Mouse (Mus musculus): ENCODE measurements around the gene Itgax. TPM values are rescaled to one million over a fixed set of nuclear protein-coding genes. Genes with fewer than 3 reads are reported as not detected.

The Itgax gene
- 4.9 and 10.0 TPM in 2 replicates for polyA plus RNA-seq (2012; rRNA removed; ENCODE audit: low replicate concordance)

DNA sequence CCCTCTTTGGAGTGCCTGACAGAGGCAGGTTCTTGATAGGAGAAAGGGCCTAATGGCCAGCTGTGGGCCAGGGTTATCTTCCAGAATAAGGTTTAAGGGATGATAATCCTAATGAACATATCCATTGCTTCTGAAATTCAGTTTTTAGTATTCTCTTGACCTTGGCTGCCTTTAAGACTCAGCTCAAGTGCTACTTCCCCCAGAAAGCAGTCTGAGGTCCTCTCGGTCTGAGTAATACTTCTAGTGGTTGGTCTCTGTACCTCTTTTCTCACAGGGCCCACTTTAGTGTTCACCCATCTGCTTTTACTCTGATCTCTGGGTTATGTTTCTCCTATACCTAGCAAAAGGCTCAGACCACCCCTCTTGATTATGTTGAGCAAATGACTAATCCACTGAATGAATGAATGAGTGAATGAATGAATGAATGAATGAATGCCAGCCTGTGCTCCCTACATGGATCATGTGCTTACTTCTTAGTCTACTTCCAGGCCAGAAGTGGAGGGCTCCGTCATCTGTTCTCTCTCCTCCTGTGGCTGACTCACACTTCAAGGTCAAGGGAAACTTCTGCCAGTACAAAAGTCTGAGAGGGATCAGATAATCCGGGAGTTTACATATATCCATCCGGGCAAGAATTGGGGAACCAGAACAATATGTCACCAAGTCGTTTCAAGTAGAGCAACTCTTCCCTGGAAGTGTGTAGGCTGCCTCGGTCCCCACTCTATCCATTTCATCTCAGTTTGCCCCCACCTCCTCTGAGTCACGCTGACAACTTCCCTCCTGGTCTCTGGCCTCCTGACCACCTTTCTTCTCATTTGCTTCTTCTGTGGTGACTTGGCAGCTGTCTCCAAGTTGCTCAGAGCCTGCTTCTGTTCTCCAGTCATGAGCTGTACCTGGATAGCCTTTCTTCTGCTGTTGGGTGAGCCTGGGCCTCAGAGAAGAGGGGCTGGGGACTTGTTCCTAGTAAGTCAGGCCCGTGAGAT, at the start of gene Itgax:
Gene Itgax (plus strand): TSS at position 807 of the 980 bp plus-strand sequence.

GRCm38 (mm10) chr7:128154076-128154475, 24.7 kb downstream of the Itgax start, which contains the start of gene Itgad:
Gene Itgad, plus strand, starts transcription at chr7:128154376.

Other genes starting within 250 kb of the Itgax start
- gene Prss53, start 238.6 kb upstream of the Itgax start, polyA plus RNA-seq (2012; rRNA removed; ENCODE audit: low replicate concordance) = 3.2 and 5.8 TPM in 2 replicates
- gene Gm21974, start 234.1 kb upstream of the Itgax start, polyA plus RNA-seq (2012; rRNA removed; ENCODE audit: low replicate concordance) = not detected in 2 replicates
- gene Vkorc1, start 233.9 kb upstream of the Itgax start, polyA plus RNA-seq (2012; rRNA removed; ENCODE audit: low replicate concordance) = 258 and 271 TPM in 2 replicates
- 153 and 162 TPM in 2 replicates for gene Bckdk, start 225.5 kb upstream of the Itgax start, polyA plus RNA-seq (2012; rRNA removed; ENCODE audit: low replicate concordance)
- gene Kat8, start 217.0 kb upstream of the Itgax start, polyA plus RNA-seq (2012; rRNA removed; ENCODE audit: low replicate concordance) = 17.5 and 22.7 TPM in 2 replicates
- gene Prss8, start 199.4 kb upstream of the Itgax start, polyA plus RNA-seq (2012; rRNA removed; ENCODE audit: low replicate concordance) = 0.29 and 50.1 TPM in 2 replicates
- 27.9 and 44.9 TPM in 2 replicates for gene Prss36, start 182.8 kb upstream of the Itgax start, polyA plus RNA-seq (2012; rRNA removed; ENCODE audit: low replicate concordance)
- gene Fus, start 162.1 kb upstream of the Itgax start, polyA plus RNA-seq (2012; rRNA removed; ENCODE audit: low replicate concordance) = 242 and 409 TPM in 2 replicates
- gene Pycard, start 135.7 kb upstream of the Itgax start, polyA plus RNA-seq (2012; rRNA removed; ENCODE audit: low replicate concordance) = 16.0 and 64.4 TPM in 2 replicates
- gene Trim72, start 125.6 kb upstream of the Itgax start, polyA plus RNA-seq (2012; rRNA removed; ENCODE audit: low replicate concordance) = 0.24 and 0.90 TPM in 2 replicates
- gene Itgam, start 66.9 kb upstream of the Itgax start, polyA plus RNA-seq (2012; rRNA removed; ENCODE audit: low replicate concordance) = 22.6 and 22.9 TPM in 2 replicates
- gene Gm49368, start 66.9 kb upstream of the Itgax start, polyA plus RNA-seq (2012; rRNA removed; ENCODE audit: low replicate concordance) = 0.04 and 0.09 TPM in 2 replicates
- gene Itgad, start 24.8 kb downstream of the Itgax start, polyA plus RNA-seq (2012; rRNA removed; ENCODE audit: low replicate concordance) = 0.46 and 0.57 TPM in 2 replicates
- gene Cox6a2, start 76.8 kb downstream of the Itgax start, polyA plus RNA-seq (2012; rRNA removed; ENCODE audit: low replicate concordance) = 0.67 and 1.5 TPM in 2 replicates
- 22.2 and 38.8 TPM in 2 replicates for gene Armc5, start 107.8 kb downstream of the Itgax start, polyA plus RNA-seq (2012; rRNA removed; ENCODE audit: low replicate concordance)
- 3.4 and 4.6 TPM in 2 replicates for gene 9130023H24Rik, start 108.5 kb downstream of the Itgax start, polyA plus RNA-seq (2012; rRNA removed; ENCODE audit: low replicate concordance)
- gene Tgfb1i1, start 117.3 kb downstream of the Itgax start, polyA plus RNA-seq (2012; rRNA removed; ENCODE audit: low replicate concordance) = 56.0 and 218 TPM in 2 replicates
- gene Slc5a2, start 136.1 kb downstream of the Itgax start, polyA plus RNA-seq (2012; rRNA removed; ENCODE audit: low replicate concordance) = 0.06 and 0.08 TPM in 2 replicates
- gene BC017158, start 168.6 kb downstream of the Itgax start, polyA plus RNA-seq (2012; rRNA removed; ENCODE audit: low replicate concordance) = 40.7 and 94.6 TPM in 2 replicates